Mouse (Mus musculus): Measurements from ENCODE around the gene Gna13.

Gene Gna13

GRCm38 (mm10) chr11:109422263-109422662, 59.6 kb downstream of the Gna13 start:
- DNase-seq (ENCODE audit: low spot score in 2 of 2), result no peak

- DNase-seq (ENCODE audit: low spot score in 2 of 2), result no peak
Measured at GRCm38 (mm10) chr11:109423294-109423693, 60.7 kb downstream of the Gna13 start.

- peak; percentile 99 for DNase-seq (ENCODE audit: low spot score in 2 of 2)
Measured at GRCm38 (mm10) chr11:109425392-109426271, 63.0 kb downstream of the Gna13 start, which contains the start of gene Amz2. Gene Amz2 (plus strand): TSS chr11:109425946.

GRCm38 (mm10) chr11:109426272-109426586, 63.6 kb downstream of the Gna13 start:
- no peak for DNase-seq (ENCODE audit: low spot score in 2 of 2)

- no peak for DNase-seq (ENCODE audit: low spot score in 2 of 2)
Measured at GRCm38 (mm10) chr11:109427353-109427752, 64.7 kb downstream of the Gna13 start.

- DNase-seq (ENCODE audit: low spot score in 2 of 2), result no peak
Measured at GRCm38 (mm10) chr11:109434233-109434798, 71.7 kb downstream of the Gna13 start.

GRCm38 (mm10) chr11:109436889-109437288, 74.3 kb downstream of the Gna13 start:
- DNase-seq (ENCODE audit: low spot score in 2 of 2), result no peak

GRCm38 (mm10) chr11:109439209-109439608, 76.6 kb downstream of the Gna13 start:
- DNase-seq (ENCODE audit: low spot score in 2 of 2), result no peak

GRCm38 (mm10) chr11:109439829-109440340, 77.3 kb downstream of the Gna13 start:
- DNase-seq (ENCODE audit: low spot score in 2 of 2), result peak; percentile 64 to 84

GRCm38 (mm10) chr11:109440641-109441040, 78.0 kb downstream of the Gna13 start:
- no peak for DNase-seq (ENCODE audit: low spot score in 2 of 2)

GRCm38 (mm10) chr11:109441119-109441518, 78.5 kb downstream of the Gna13 start:
- no peak for DNase-seq (ENCODE audit: low spot score in 2 of 2)

- no peak for DNase-seq (ENCODE audit: low spot score in 2 of 2)
Measured at GRCm38 (mm10) chr11:109442166-109442730, 79.6 kb downstream of the Gna13 start.

GRCm38 (mm10) chr11:109443468-109444263, 81.0 kb downstream of the Gna13 start:
- no peak for DNase-seq (ENCODE audit: low spot score in 2 of 2)

- no peak for DNase-seq (ENCODE audit: low spot score in 2 of 2)
Measured at GRCm38 (mm10) chr11:109444600-109444999, 82.0 kb downstream of the Gna13 start.

GRCm38 (mm10) chr11:109445438-109446035, 82.9 kb downstream of the Gna13 start:
- no peak for DNase-seq (ENCODE audit: low spot score in 2 of 2)

Data from urinary bladder, postnatal 36 days (tissue).